Mouse (Mus musculus): Measurements from ENCODE around the gene Dnah8.
A peak's percentile ranks its signal among the peaks of the same experiment; 100 is the strongest.

The Dnah8 gene

DNA sequence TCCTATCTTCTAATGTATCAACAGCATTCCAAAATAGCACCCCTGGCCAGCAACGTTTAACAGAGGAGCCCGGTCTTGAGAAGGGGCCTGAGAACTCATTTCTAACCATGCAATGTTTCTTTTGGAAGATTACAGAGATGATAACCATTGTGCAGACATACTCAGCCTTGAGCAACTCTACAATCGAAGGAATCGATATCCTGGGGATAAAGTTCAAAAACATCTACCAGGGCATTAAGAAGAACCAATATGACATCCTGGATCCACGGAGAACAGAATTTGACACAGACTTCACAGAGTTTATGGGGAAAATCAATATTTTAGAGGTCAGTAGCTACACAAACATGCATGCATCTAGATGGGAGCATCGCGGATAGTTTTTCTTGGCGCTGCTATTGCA lies 39.0 kb downstream of the Dnah8 start:
- DNase-seq = no peak

DNA sequence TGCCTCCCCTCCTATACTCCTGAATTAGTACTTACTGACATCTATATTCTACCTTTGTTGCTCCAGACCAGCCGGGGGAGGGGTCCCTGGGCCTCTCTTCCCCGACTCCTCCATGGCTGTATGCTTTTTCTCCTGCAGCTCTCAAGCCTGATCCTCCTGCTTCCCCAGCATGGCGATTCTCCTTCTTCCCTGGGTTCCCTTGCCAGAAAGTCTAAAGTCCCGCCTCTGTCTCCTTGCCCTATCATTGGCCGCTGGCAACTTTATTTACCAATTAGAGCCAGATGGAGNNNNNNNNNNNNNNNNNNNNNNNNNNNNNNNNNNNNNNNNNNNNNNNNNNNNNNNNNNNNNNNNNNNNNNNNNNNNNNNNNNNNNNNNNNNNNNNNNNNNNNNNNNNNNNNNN lies 40.7 kb downstream of the Dnah8 start:
- DNase-seq = no peak

DNA sequence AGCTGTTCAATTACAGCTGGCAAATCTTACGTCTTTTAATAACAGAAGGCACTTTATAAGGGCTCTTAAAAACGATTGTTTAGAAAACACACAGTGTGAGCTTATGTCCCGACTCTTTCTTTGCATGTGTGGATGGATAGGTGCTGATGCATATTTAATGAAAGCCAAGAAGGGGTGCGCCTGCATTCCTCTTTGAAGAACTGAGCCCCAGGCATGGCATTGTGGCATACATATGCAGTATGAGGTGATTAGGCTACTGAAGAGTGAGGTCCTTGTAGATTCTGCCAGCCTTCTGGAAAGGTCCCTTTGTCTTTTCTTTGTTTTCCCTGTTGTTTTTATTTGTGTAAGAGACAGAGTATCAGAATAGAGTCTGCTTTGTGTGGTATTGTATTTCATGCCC lies 48.4 kb downstream of the Dnah8 start:
- DNase-seq = no peak

DNA sequence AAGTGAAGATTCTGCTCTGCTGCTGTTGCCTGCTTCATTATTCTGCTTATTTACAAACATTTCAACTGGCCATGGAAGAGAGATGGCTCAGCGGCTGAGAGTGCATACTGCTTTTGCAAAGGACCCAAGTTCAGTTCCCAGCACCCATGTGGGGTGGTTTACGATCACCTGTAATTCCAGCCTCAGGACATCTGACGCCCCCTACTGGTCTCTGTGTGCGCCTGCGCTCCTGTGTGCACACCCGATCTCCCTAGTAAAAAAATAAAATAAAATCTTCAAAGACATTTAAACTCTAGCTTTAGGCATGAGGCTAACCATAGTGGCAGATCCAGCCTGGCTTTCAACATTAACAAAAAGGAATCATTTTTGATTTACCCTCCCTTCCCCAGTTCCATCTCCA lies 48.9 kb downstream of the Dnah8 start:
- DNase-seq = no peak

DNA sequence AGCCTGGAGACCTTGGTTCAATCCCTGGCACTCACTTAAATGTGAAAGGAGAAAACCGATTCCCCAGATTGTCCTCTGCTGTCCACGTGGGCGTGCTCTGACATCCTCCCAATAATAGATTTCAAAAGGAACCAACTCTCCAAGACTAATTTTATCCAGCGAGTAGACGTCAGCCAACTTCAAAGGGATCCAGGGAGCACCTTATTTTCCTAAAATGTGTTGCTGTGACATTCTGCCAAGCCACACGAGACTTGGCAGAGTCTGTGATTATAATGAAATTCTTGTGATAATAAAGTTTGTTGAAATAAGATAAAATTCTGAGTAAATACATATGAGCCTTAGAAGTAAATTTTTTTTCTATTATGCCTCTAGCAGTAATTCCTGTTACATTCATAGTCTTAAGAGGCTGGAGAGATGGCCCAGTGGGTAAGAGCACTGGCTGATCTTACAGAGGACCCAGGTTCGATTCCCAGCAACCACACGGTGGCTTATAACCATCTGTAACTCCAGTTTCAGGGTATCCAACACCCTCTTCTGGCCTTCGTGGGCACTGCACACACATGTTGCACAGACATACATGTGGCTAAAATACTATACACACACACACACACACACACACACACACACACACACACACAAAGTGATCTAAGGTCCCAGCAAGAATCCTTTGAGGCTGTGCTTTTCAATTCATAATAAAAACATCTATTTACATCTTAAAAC lies 51.0 kb downstream of the Dnah8 start:
- no peak for DNase-seq

DNA sequence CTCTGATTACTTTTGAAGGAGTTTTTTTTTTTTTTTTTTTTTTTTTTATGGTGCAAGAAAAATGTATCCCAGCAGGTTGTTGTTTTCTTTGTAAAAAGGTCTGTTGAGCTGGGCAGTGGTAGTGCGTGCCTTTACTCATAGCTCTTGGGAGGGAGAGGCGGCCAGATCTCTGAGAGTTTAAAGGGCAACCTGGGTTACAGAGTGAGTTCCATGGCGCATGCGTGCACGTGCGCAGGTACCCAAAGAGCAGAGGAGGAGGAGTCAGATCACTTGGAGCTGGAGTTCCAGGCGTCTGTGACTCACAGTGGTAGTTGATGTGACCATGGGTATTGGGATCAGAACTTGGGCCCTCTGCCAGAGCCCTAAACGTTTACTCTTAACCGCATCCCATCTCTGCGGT lies 54.4 kb downstream of the Dnah8 start:
- DNase-seq = no peak

DNA sequence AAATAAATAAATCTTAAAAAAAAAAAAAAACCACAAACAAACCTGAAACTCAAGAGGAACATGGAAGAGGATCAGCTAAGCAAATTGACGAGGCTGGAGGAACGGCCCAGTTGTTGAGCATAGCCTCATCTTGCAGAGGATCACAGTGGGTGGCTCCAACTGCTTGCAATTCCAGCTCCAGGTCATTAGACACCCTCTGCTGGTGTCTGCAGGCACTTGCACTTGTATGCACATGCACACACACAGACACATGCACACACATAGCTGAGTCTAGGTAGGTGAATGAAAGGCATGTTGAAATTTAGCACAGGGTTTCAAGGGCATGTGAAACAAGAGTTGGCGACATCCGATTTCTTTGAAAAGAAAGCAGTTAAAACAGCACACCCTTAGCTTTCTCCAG lies 55.5 kb downstream of the Dnah8 start:
- no peak for DNase-seq

DNA sequence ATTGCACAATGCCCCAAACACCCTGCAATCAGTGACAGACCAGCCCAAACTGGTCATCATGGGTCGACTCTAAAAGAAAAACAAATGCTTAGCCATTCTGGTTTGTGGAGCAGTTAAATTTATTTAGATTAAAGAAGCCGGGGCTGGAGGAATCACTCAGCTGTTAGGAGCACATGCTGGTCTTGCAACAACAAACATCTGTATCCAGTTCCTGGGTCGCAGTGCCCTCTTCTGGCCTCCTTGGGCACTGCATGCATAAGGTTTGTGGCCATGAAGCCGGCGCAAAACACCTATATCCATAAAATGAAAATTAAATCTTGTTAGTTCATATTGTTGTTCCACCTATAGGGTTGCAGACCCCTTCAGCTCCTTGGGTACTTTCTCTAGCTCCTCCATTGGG lies 57.5 kb downstream of the Dnah8 start:
- DNase-seq = peak in 1 of 2 experiments; percentile 71

DNA sequence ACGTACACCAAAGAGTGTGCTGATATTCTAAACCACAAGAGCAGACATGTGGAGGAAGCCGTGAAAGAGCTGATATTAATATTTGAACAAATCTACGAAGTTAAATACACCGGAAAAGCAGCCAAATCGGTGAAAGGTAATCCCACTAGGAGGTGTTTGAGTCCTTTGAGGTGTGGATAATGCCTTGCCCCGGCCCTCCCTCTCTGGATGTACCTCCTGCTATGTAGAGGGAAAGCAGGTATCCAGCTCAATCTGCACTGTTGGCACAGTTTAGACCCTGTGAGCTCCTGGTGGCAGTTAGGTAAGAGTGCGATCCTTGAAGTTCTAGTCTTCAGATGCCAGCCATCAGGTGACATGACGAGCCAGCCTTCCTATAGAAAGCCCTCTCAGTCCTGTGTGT lies 66.0 kb downstream of the Dnah8 start:
- no peak for DNase-seq

DNA sequence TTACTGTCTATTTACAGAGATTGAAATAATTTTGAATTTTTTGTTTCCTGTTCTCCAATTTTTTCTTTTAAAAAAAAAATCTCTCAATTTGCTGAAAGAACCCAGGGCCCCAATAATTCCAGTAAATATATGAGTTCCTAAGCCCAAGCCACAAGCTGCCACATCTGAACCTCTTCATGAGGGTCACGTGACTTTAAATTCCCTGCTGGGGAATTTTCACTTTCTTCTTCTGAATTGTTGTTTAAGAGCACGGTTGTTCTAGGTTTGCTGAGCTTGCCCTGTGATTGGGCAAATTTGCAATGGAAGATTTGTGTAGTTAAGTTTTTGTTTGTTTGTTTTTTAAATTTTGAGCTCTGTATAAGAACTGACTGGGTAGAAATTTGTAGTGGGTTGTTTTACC lies 67.3 kb downstream of the Dnah8 start:
- DNase-seq = no peak

DNA sequence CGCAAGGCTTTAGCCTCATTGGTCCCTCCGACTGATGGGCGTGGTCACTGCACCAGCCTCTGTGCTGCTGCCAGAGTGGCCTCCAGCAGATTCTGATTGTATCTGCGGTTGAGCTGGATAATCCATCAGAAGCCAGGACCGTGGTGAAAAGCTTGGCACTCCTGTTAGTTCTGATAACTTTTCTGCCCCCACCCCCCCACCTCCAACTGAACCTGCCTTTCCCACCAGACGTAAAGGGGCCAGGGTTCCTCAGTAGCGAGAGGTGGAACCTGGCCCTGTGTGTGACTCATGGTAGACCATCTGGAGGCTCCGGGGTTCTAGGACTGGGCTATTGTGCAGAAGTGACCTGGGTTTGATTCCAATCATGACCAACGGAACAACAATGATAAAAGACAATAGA lies 70.1 kb downstream of the Dnah8 start:
- no peak for DNase-seq

DNA sequence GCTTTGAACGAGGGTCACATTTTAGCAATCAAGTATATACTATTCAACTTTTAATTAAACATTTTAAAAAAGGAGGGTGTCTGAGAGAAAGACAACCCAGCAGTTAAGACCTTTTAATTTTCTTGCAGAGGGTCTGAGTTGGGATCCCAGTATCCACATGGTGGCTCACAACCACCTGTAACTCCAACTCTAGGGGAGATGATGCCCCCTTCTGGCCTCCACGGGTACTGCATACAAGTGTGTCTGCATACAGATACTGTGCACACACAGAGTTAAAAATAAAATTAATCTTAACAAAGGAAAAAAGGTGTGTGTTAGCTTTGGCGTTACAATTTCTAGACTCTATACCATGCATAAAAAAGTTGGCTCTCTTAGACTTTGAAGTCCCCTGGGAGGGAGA lies 90.6 kb downstream of the Dnah8 start:
- DNase-seq = peak in 1 of 2 experiments; percentile 18

DNA sequence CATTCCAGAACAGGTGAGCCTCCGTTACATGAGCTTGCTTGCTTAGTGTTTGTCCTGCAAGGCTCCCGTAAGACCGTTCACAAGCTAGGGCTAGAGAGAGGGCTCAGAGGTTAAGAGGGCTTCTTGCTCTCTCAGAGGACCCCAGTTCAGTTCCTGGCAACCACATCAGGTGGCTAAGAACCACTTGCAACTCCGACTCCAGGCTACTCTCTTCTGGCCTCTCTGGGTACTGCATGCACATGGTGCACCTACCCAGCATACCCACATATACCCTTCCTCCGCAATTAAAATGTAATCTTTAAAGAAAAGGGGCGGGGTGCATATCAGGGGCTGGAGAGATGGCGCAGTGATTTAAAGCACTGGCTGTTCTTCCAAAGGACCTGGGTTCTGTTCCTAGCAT lies 94.0 kb downstream of the Dnah8 start:
- no peak for DNase-seq

DNA sequence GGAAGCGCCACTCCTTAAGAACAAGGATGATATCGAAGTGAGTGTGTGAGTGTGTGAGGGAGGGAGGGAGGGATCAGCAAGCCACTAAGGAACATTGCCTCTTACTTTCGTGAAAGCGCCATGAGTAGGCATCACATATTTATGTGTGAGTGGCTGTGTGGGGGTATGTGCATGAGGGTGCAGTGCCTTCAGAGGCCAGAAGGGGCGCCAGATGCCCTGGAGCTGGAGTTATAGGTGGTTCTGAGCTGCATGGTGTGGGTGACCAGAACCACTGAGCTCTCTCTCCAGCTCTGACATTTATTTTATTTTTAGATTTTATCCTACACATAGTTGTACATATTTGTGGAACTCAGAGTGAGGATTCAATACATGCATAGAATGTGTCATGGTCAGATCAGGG lies 94.9 kb downstream of the Dnah8 start:
- no peak for DNase-seq

DNA sequence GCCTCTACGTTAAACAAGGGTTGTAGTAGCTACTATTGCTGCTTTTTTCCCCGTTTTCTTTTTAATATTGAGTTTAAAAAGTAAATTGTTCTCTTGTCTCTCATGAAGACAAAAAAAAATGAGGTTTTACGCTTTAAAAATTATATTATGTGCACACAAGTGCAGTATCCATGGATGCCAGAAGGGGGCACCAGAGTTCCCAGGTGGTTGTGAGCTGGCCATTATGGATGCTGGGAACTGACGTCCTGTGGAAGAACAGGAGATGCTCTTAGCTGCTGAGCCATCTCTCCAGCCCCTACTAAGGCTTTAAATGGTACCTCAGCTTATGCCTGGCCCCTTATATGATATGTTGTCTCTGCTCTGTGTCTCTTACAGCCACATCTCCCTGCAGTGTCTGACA lies 103.6 kb downstream of the Dnah8 start:
- no peak for DNase-seq

DNA sequence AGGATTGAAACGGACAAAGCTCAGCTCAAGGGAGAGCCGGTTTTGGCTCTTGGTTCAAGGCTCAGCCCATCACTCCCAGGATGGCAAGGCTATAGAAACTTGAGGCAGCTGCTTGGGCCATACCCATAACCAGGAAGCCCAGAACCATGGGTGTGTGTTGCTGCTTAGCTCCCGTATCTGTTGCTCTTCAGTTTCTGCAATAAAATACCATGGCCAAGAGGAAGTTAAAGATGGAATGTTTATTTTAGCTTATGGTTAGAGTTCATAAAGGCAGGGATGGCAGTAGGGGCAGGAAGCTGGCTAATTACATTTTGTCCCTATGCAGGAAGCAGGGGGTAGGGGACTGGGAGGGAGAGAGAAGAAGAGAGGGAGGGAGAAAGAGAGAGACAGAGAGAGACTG lies 108.6 kb downstream of the Dnah8 start:
- DNase-seq = no peak

DNA sequence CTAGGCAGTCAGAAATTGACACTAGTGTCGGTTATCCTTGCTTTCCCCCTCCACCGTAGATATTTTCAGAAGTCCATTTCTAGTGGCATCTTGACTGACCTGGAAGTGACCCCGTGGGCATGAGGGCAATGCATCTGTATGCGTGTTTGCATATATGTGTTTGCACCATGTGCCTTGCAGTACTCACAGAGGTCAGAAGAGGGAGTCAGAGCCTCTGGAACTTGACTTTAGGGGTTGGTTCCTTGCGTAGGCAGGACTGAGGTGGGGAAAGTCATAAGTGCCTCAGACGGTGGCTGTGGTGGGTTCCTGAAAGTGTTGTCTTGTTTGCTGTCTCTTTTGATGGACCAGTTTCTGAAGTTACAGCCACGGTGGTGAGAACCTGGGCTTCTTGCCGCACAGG lies 110.6 kb downstream of the Dnah8 start:
- no peak for DNase-seq

DNA sequence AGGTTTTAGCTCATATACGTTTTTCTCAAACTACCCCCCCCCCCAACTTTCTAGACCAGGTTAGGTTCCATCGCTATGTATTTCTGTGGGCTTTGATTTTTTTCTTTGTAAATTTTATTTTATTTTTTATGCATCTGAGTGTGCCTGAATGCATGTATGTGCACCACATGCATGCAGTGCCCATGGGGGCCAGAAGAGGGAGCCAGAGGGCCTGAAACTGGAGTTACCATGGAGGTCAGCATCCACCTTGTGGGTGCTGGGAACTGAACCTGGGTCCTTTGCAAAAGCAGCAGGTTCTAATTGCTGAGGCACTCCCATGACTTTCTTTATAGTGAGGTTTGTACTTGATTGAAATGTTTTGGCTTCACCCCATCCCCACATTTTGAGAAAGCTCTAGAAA lies 111.3 kb downstream of the Dnah8 start:
- no peak for DNase-seq

DNA sequence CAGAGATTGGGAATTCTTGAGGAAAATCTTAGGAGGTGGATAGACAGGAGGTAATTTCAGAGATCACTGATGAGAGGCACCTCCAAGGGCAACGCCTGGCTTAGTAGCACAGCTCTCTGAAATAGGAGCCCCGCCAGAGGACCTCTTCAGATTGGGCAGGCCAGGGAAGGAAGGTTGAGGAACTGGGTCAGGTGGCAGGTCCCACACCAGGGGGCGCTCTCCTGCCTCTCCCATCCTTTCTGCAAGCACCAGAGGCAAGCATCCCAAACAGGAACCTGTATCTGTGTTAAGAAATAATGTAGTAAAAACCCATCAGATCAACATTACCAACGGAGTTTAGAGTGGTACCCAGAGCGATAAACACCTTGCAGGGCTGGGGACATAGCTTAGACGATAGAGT lies 113.6 kb downstream of the Dnah8 start:
- peak; percentile 59 to 62 for DNase-seq

DNA sequence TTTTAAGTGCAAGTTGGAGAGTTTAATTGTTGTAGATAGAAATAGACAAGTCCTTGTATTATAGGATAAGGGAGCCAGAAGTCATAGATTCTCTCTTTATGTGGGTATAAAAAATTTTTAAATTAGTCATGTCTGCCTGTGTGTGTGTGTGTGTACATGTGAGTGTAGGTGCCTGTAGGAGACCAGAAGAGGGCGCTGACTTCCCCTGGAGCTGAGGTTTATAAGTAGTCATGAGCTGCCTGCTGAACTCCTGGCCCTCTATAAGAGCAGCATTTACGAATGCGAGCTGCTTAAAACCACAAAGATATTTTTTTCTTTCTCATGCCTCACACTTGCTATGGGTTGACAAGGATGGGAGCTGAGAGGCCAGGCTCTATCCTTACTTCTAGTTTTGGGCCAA lies 115.6 kb downstream of the Dnah8 start:
- no peak for DNase-seq

DNA sequence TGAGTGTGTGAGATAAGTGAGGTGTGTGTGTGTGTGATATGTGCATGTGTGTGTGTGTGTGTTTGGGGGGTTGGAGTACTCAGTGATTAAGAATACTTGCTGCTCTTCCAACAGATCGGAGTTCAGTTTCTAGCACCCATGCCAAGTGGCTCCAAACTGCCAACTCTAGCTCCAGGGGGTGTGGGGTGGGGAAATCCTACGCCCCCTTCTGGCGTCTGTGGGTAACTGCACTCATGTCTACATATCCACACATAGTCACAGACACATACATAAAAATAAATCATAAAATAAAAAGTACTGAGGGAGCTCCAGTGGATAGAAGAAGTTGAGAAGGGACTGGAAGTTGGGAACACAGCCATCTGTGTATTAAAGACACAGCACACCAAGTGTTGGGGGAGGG lies 119.8 kb downstream of the Dnah8 start:
- DNase-seq = no peak

DNA sequence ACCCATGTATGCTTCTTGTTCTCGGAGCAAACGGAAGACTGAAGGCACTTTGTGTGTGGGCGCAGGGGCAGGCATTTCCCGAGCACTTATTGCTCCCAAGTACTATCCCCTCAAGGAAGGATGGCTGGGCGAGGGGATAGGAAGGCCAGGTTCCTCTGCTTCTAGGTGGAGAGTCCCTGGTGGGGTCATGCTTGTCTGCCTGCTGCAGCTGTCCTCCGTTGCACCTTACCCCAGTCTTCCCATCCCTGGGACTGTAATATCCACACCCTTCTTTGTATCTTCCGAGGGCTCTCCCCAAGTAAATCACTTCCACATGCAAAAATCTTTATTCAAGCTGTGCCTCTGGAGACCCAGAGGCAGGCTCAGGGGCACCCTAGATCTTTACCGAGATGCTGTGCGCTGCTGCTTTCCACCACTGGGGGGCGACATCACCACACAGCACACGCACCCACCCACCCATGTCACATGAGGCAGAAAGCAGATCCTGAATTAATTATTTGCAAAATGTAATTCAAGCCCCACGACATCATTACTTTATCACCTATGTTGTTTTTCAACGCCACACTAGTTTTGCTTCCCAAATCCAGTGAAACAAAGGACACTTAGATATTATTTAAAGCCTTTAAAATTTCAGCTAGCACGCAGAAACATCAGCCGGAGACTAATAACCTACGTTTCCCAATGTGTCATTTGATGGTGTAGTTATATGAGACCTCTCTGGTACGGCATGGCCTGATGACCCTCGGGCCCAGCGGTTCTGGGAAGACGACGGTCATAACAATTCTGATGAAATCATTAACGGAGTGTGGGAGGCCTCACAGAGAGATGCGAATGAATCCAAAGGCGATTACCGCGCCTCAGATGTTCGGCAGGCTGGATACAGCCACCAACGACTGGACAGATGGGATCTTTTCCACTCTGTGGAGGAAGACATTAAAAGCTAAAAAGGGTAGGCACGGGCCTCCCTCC lies 122.2 kb downstream of the Dnah8 start:
- DNase-seq = peak in 1 of 2 experiments; percentile 69

DNA sequence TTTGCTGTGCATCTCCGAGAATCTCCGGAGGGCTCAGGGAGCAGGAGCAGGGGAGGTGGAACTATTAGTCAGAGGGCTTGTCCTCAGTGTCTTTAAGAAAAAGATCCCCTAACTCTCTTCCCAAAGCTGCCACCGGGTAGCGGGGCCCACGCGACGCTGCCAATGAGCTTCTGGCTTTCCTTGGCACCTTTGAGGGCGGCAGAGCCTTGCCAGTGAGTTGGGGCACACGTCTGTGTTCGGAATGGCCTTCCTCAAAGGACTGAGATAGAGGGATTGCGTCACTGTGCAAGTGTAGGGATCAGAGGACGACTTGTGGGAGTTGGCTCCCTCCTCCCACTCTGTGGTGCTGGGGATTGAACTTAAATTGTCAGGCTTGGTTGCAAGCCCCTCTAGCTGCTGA lies 125.2 kb downstream of the Dnah8 start:
- no peak for DNase-seq

DNA sequence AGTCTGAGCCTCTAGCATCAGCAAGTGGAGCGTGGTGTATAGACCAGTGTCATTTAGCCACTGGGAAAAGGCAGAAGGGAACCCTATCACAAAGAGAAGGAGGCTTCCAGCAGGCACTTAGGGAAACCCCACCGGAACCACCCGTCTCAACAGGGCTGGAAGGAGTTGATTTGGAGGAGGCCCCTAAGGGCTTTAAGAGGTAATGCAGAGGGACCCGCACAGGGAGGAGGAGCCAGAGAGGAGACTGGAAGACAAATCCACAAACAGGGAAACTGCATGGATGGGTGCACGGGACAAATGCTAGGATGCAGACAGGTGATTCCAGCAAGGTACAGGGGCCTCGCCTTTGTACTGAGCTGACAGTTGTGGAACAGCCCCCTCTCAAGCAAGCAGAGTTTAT lies 126.1 kb downstream of the Dnah8 start:
- no peak for DNase-seq

Measured in kidney, postnatal 25 days (tissue).